16 mouse cellular contexts compared by ENCODE assay signal in genomic region chr11:103364335-103364734, GRCm38 (mm10). TPM values are rescaled to one million over a fixed set of nuclear protein-coding genes. Genes with fewer than 3 reads are reported as not detected.
A peak's percentile ranks its signal among the peaks of the same experiment; 100 is the strongest.
DNase-seq lines count a peak whose midpoint lies in the region; ATAC-seq lines count a peak whose summit lies in the region.
"Had no signal": no experiment of that assay in that cellular context is flagged by ENCODE, and none has a peak within 500 bp of the region (broad histone marks: within the 10 kb centered on the region; RNA-seq: fewer than 3 reads in every experiment).

No protein-coding gene starts in this region.

- 0 out of 2 replicates have a peak, but pooled peaks cover 3% of the 10 kb centered on the region for H3K36me3 ChIP-seq in heart, embryonic 16.5 days (ENCODE audit: control insufficient read depth, insufficient read depth)
- H3K36me3 ChIP-seq in liver, embryonic 13.5 days, result peaks cover 22% of the 10 kb centered on the region
- H3K36me3 ChIP-seq in macrophage (ENCODE audit: inconsistent target), result peaks cover 39% of the 10 kb centered on the region

- peak overlapping the region; percentile 79 for H3K27ac ChIP-seq in heart, embryonic 16.5 days (ENCODE audit: low read length)
- no peak overlapping the region for H3K27ac ChIP-seq in liver, embryonic 13.5 days
- peak overlapping the region; percentile 84 for H3K27ac ChIP-seq in brown adipose tissue, adult 24 weeks (replicated peaks; ENCODE audit: low read depth, low read length)
- H3K27ac ChIP-seq in macrophage, result peak overlapping the region; percentile 68
- H3K27ac ChIP-seq: forebrain, embryonic 13.5 days; hindbrain, embryonic 12.5 days; limb, embryonic 12.5 days; midbrain, embryonic 15.5 days; neural tube, embryonic 13.5 days had no signal

- peaks cover 16% of the 10 kb centered on the region for H3K27me3 ChIP-seq in heart, embryonic 16.5 days (ENCODE audit: control insufficient read depth, insufficient read depth, low read length)
- peaks cover 59% of the 10 kb centered on the region for H3K27me3 ChIP-seq in liver, embryonic 13.5 days

- no peak for DNase-seq in heart, postnatal 10 days
- DNase-seq in liver, embryonic 13.5 days, result no peak
- no peak for DNase-seq in liver
- no peak for DNase-seq in adrenal gland, postnatal 25 days
- DNase-seq: cerebellum, adult 9-11 months; thymus, postnatal 25 days had no signal

- ATAC-seq in heart, embryonic 16.5 days (replicated peaks; ENCODE audit: extremely low read depth, insufficient read depth, low FRiP score), result no peak
- no peak for ATAC-seq in liver, embryonic 13.5 days (ENCODE audit: low read depth)
- ATAC-seq: CD4-positive, CD25-positive, alpha-beta regulatory T cell, adult 4 months; forebrain, embryonic 13.5 days; midbrain, embryonic 15.5 days had no signal

- 48% methylated on average over 5 of the region's 5 CpGs for WGBS in heart, embryonic 16.5 days
- 28% methylated on average over 5 of the region's 5 CpGs for WGBS in liver, embryonic 13.5 days (ENCODE audit: insufficient replicate concordance)
- 38% methylated on average over 5 of the region's 5 CpGs for WGBS in macrophage (ENCODE audit: missing documents)

- peaks cover 6% of the 10 kb centered on the region; the same call in 1 of the 2 replicates for H3K79me2 ChIP-seq in macrophage (ENCODE audit: inconsistent target)

- H3K9me3 ChIP-seq in heart, embryonic 16.5 days (replicated peaks; ENCODE audit: control insufficient read depth, low read length), result no peaks in the 10 kb centered on the region
- no peaks in the 10 kb centered on the region for H3K9me3 ChIP-seq in liver, embryonic 13.5 days (replicated peaks)
- H3K9me3 ChIP-seq: embryonic facial prominence, embryonic 15.5 days; forebrain, embryonic 13.5 days; hindbrain, embryonic 12.5 days; limb, embryonic 12.5 days; midbrain, embryonic 15.5 days; neural tube, embryonic 13.5 days had no signal

- intact Hi-C loops in heart, postnatal 10 days (cut with DNase I), result loop anchor here (10.0 kb wide), 1 partner anchor 100 kb away; no protein-coding TSS in a partner anchor

- H3K4me1 ChIP-seq in heart, embryonic 16.5 days (ENCODE audit: control insufficient read depth, insufficient read depth, low read length), result peaks cover 32% of the 10 kb centered on the region
- peaks cover 41% of the 10 kb centered on the region for H3K4me1 ChIP-seq in liver, embryonic 13.5 days (replicated peaks)
- peaks cover 19% of the 10 kb centered on the region for H3K4me1 ChIP-seq in brown adipose tissue, adult 24 weeks (ENCODE audit: control insufficient read depth, insufficient read depth, insufficient read length, low read length)

- no peak overlapping the region for H3K9ac ChIP-seq in heart, embryonic 16.5 days (ENCODE audit: low read length)
- H3K9ac ChIP-seq in liver, embryonic 13.5 days, result no peak overlapping the region; the same call in 1 of the 2 replicates
- H3K9ac ChIP-seq: embryonic facial prominence, embryonic 15.5 days; forebrain, embryonic 13.5 days; hindbrain, embryonic 12.5 days; midbrain, embryonic 15.5 days had no signal

- no peak overlapping the region for H3K4me3 ChIP-seq in heart, embryonic 16.5 days (ENCODE audit: low read length)
- no peak overlapping the region for H3K4me3 ChIP-seq in liver, embryonic 13.5 days (replicated peaks)
- peak overlapping the region; percentile 58 for H3K4me3 ChIP-seq in brown adipose tissue, adult 24 weeks (ENCODE audit: insufficient read depth, low read depth, low read length)
- no peak overlapping the region for H3K4me3 ChIP-seq in macrophage (ENCODE audit: inconsistent target)
- H3K4me3 ChIP-seq: forebrain, embryonic 13.5 days; midbrain, embryonic 15.5 days had no signal

- peak overlapping the region; percentile 94; the same call in 1 of the 2 replicates for H3K4me2 ChIP-seq in heart, embryonic 16.5 days (ENCODE audit: low read depth, low read length)
- 0 out of 2 replicates have a peak overlapping the region, but pooled peaks have one; percentile 4 for H3K4me2 ChIP-seq in liver, embryonic 13.5 days
- H3K4me2 ChIP-seq: midbrain, embryonic 15.5 days had no signal

RNA-seq across cellular contexts. Expression of gene Arhgap27, which starts 0.8 kb away (rescaled TPM):
- polyA plus RNA-seq in heart, embryonic 16.5 days (2015; fragmentation: Nextera tagmentation; extraction: Ambion mirVana), result 7.5 and 8.5 TPM in 2 replicates
- 10 to 100 TPM; 28.6 to 34.3 TPM for total RNA-seq in heart, postnatal 10 days (2021)
- 1.6 and 1.8 TPM in 2 replicates for polyA plus RNA-seq in liver, embryonic 13.5 days (2015; fragmentation: Nextera tagmentation; extraction: Ambion mirVana)
- 3.8 and 6.9 TPM in 2 replicates for polyA plus RNA-seq in brown adipose tissue, adult 24 weeks (2012; ENCODE audit: insufficient read depth, insufficient read length, missing spikeins)
- total RNA-seq in macrophage (2018; cell fraction: chromatin; rRNA removed), result 100 to 1,000 TPM in 1 of 26 experiments, 10 to 100 TPM in 22, 1 to 10 TPM in 3; 6.1 to 113 (median 35.5) TPM
- 10 to 100 TPM in 13 of 26 experiments, 1 to 10 TPM in 13; 2.3 to 28.4 (median 11.2) TPM for total RNA-seq in macrophage (2018; cell fraction: cytosol; rRNA removed)
- total RNA-seq in macrophage (2018; cell fraction: nucleus; rRNA removed), result 10 to 100 TPM in 22 of 26 experiments, 1 to 10 TPM in 4; 5.9 to 75.3 (median 23.3) TPM
- 3.7 to 16.2 TPM (median 6.5 TPM) in 3 replicates for polyA plus RNA-seq in macrophage (2018)
- 12.8 and 15.2 TPM in 2 replicates for total RNA-seq in adrenal gland, postnatal 25 days (2021)

RNA-seq across cellular contexts. Expression of gene Plekhm1, which starts 48.2 kb away (rescaled TPM):
- 5.9 and 6.1 TPM in 2 replicates for polyA plus RNA-seq in heart, embryonic 16.5 days (2015; fragmentation: Nextera tagmentation; extraction: Ambion mirVana)
- 10 to 100 TPM; 10.1 to 11.5 TPM for total RNA-seq in heart, postnatal 10 days (2021)
- polyA plus RNA-seq in liver, embryonic 13.5 days (2015; fragmentation: Nextera tagmentation; extraction: Ambion mirVana), result 2.8 and 3.8 TPM in 2 replicates
- 13.4 and 14.6 TPM in 2 replicates for polyA plus RNA-seq in brown adipose tissue, adult 24 weeks (2012; ENCODE audit: insufficient read depth, insufficient read length, missing spikeins)
- total RNA-seq in macrophage (2018; cell fraction: chromatin; rRNA removed), result 100 to 1,000 TPM in 12 of 26 experiments, 10 to 100 TPM in 14; 24.8 to 273 (median 87.3) TPM
- 100 to 1,000 TPM in 8 of 26 experiments, 10 to 100 TPM in 18; 29.1 to 127 (median 87.0) TPM for total RNA-seq in macrophage (2018; cell fraction: cytosol; rRNA removed)
- total RNA-seq in macrophage (2018; cell fraction: nucleus; rRNA removed), result 100 to 1,000 TPM in 13 of 26 experiments, 10 to 100 TPM in 13; 32.5 to 241 (median 99.4) TPM
- 55.1 to 87.8 TPM (median 77.5 TPM) in 3 replicates for polyA plus RNA-seq in macrophage (2018)
- total RNA-seq in adrenal gland, postnatal 25 days (2021), result 22.9 and 25.0 TPM in 2 replicates
